Mouse (Mus musculus): ENCODE measurements around the gene D17H6S53E. TPM values are rescaled to one million over a fixed set of nuclear protein-coding genes. Genes with fewer than 3 reads are reported as not detected.

Gene D17H6S53E
- polyA plus RNA-seq, 1 experiment from 2014 or later = 7.6 TPM

DNA sequence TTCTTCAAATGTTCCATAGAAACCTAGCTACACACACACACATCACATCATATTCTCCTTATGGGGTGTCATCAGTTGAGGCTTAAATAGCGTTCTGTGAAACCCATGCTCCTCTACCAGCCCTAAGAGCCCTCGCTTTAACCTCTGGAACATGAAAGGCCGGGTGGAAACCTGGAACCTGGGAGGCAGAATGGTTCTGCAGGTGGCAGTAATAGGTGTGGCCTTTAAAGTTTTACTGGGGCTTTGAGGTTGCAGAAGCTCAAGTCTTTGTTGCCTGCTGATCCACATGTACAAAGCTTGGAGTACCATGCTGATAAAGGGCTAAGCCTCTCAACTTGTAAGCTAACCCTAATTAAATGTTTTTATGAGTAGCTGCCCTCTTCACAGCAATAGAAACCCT is 21.2 kb downstream of the D17H6S53E start:
- WGBS = 50% methylated on average over 3 of the region's 3 CpGs
- Histone ChIP-seq H3K36me3 (ENCODE audit: insufficient read depth) (peaks cover 100% of the 10 kb centered on the region), H3K4me3 (ENCODE audit: low read depth, low read length) (no peak overlapping the region), H3K9ac (no peak overlapping the region), H3K4me1 (ENCODE audit: insufficient read depth) (no peaks in the 10 kb centered on the region), H3K9me3 (ENCODE audit: low read depth, low read length) (no peaks in the 10 kb centered on the region), H3K4me2 (no peak overlapping the region), H3K27ac (ENCODE audit: low read depth) (no peak overlapping the region), H3K27me3 (ENCODE audit: insufficient read depth, low read length) (no peaks in the 10 kb centered on the region)
- no peak for TF ChIP-seq CTCF (IDR thresholded peaks at IDR 0.05; ENCODE audit: low read depth)
- DNase-seq (peak; percentile 16), ATAC-seq (ENCODE audit: insufficient read depth) (no peak)

DNA sequence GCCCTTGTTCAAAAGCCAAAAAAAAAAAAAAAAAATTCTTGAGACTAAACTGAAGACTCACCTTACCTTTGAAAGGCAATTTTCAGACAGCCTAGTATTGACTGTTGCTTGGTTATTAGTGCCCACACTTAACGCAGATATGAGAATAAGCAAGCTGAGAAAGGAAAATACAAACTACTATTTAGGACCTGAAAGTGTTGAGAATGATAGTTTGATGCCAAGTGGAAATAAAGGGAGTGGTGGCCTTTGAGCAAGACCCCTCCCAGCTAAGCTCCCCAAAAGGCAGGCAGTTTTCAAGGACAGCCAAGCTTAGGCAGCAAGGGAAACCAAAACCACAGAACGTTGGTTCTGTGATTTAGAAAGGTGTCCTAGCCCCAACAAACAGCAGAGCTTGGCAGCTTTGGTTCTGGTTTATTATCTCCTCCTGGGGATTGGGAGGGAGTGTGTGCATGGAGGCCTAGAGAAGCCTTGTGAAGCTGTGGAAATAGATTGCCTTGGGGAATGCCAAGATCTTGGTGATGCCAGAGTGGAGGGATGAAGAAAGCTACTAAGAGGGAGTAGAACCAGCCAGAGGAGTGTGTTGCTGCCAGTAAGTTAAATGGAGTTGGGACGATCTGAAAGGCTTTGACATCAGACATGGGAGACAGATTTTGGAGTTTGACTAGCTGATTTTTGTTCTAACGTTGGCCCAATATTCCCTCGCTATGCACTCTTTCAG is 21.9 kb downstream of the D17H6S53E start:
- Histone ChIP-seq H3K36me3 (ENCODE audit: insufficient read depth) (peaks cover 100% of the 10 kb centered on the region), H3K4me3 (ENCODE audit: low read depth, low read length) (no peak overlapping the region), H3K4me1 (ENCODE audit: insufficient read depth) (no peaks in the 10 kb centered on the region), H3K9me3 (ENCODE audit: low read depth, low read length) (no peaks in the 10 kb centered on the region), H3K9ac (no peak overlapping the region), H3K4me2 (no peak overlapping the region), H3K27ac (ENCODE audit: low read depth) (peak overlapping the region; percentile 38; the same call in 1 of the 2 replicates), H3K27me3 (ENCODE audit: insufficient read depth, low read length) (no peaks in the 10 kb centered on the region)
- DNase-seq = peak; percentile 35
- TF ChIP-seq CTCF (IDR thresholded peaks at IDR 0.05; ENCODE audit: low read depth) = no peak
- ATAC-seq (ENCODE audit: insufficient read depth) = no peak
- WGBS = 66% methylated on average over 5 of the region's 5 CpGs

DNA sequence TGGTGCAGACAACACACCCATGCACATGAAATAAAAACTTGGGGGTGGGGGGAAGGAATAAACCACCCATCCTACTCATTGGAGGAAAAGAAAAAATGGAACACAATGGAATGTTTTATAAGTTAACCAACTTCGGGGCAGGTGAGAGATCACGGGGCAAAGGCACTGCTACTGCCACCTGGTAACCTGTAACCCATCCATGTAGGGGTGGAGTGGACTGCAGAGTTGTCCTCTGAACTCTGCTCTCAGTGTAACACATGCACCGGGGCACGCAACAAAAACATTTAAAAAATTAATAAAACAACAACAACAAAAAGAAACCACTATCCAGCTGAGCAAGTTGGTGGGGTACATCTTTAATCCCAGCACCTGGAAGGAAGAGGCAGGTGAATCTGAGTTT is 25.9 kb downstream of the D17H6S53E start:
- H3K27me3 ChIP-seq (ENCODE audit: insufficient read depth, low read length) = no peaks in the 10 kb centered on the region
- H3K9ac ChIP-seq = no peak overlapping the region
- peaks cover 100% of the 10 kb centered on the region for H3K36me3 ChIP-seq (ENCODE audit: insufficient read depth)
- ATAC-seq (ENCODE audit: insufficient read depth) = no peak
- TF ChIP-seq CTCF (IDR thresholded peaks at IDR 0.05; ENCODE audit: low read depth) = no peak
- no peak for DNase-seq
- H3K4me1 ChIP-seq (ENCODE audit: insufficient read depth) = no peaks in the 10 kb centered on the region
- no peak overlapping the region for H3K4me2 ChIP-seq
- no peak overlapping the region for H3K27ac ChIP-seq (ENCODE audit: low read depth)
- 93% methylated on average over 4 of the region's 4 CpGs for WGBS
- H3K9me3 ChIP-seq (ENCODE audit: low read depth, low read length) = no peaks in the 10 kb centered on the region
- no peak overlapping the region for H3K4me3 ChIP-seq (ENCODE audit: low read depth, low read length)

DNA sequence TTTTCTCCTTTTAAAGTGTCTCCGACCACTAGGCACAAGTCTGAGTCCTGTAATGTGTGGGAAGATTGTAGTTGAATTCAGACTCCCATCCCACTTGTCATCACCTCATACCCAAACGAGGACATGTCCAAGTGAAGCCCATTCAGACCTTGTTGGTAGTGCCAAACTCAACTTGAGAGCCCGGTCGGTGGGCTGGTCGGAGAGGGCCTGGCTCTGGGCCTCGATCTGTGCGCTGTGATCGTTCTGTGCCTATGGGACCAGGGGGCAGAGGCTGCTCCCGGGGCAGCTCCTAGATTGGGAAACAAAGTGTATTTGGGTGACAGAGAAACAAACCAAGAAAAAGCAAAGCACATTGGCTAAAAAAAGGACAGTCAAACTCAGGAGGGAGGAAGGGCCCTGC is 26.9 kb downstream of the D17H6S53E start:
- 84% methylated on average over 9 of the region's 9 CpGs for WGBS

DNA sequence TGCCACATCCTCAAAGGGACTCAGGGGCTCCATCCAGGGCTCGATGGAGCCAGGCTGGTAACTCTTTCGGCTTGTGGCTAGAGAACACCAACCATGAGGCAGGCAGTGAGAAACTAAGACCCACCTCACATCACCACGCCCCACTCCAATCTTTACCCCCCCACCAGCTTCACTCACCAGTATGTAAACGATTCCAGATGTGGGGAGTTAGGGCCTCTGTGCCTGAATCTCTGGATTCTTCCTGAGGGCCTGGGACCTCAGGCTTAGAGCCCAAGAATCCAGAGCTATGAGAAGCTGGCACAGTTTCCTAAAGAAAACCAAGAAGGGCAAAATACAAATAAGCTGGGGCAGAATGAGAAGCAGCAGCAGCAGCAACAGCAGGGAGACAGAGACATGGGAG is 27.8 kb downstream of the D17H6S53E start:
- H3K9me3 ChIP-seq (ENCODE audit: low read depth, low read length) = no peaks in the 10 kb centered on the region
- TF ChIP-seq CTCF (IDR thresholded peaks at IDR 0.05; ENCODE audit: low read depth) = no peak
- peaks cover 100% of the 10 kb centered on the region for H3K36me3 ChIP-seq (ENCODE audit: insufficient read depth)
- no peak for ATAC-seq (ENCODE audit: insufficient read depth)
- no peak overlapping the region for H3K4me2 ChIP-seq
- WGBS = 76% methylated on average over 4 of the region's 4 CpGs
- H3K4me1 ChIP-seq (ENCODE audit: insufficient read depth) = no peaks in the 10 kb centered on the region
- H3K27me3 ChIP-seq (ENCODE audit: insufficient read depth, low read length) = no peaks in the 10 kb centered on the region
- H3K4me3 ChIP-seq (ENCODE audit: low read depth, low read length) = no peak overlapping the region
- H3K27ac ChIP-seq (ENCODE audit: low read depth) = no peak overlapping the region
- no peak overlapping the region for H3K9ac ChIP-seq
- no peak for DNase-seq

More for the DNA sequence above, 26.9 kb downstream of the D17H6S53E start:
- Histone ChIP-seq H3K27me3 (ENCODE audit: insufficient read depth, low read length) (no peaks in the 10 kb centered on the region), H3K9ac (no peak overlapping the region), H3K4me1 (ENCODE audit: insufficient read depth) (no peaks in the 10 kb centered on the region), H3K4me3 (ENCODE audit: low read depth, low read length) (no peak overlapping the region), H3K4me2 (no peak overlapping the region), H3K36me3 (ENCODE audit: insufficient read depth) (peaks cover 100% of the 10 kb centered on the region), H3K9me3 (ENCODE audit: low read depth, low read length) (no peaks in the 10 kb centered on the region), H3K27ac (ENCODE audit: low read depth) (no peak overlapping the region)
- ATAC-seq (ENCODE audit: insufficient read depth) (no peak), DNase-seq (no peak)
- no peak for TF ChIP-seq CTCF (IDR thresholded peaks at IDR 0.05; ENCODE audit: low read depth)

DNA sequence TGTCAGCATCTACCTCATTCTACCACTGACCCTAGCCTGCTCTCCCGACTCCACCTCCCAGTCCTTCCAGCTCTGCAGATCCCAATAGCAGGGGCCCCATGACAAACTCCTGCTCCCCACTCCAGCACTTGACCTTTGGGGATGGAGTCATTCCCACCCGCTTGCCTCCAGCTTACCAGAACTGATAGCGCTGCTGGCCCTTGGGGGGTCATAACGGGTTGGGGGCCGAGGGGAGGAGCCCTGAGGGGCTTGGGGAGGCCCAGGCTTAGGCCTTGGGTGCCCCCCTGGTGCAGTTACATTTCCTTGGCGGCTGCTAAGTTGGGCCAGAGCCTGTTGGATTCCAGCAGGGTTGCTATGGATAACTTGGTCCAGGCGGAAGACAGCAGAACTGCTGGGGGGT is 28.4 kb downstream of the D17H6S53E start:
- TF ChIP-seq CTCF (IDR thresholded peaks at IDR 0.05; ENCODE audit: low read depth) = no peak
- DNase-seq = no peak
- ATAC-seq (ENCODE audit: insufficient read depth) = no peak
- Histone ChIP-seq H3K4me1 (ENCODE audit: insufficient read depth) (no peaks in the 10 kb centered on the region), H3K27ac (ENCODE audit: low read depth) (no peak overlapping the region), H3K9ac (no peak overlapping the region), H3K9me3 (ENCODE audit: low read depth, low read length) (no peaks in the 10 kb centered on the region), H3K4me2 (no peak overlapping the region), H3K36me3 (ENCODE audit: insufficient read depth) (peaks cover 100% of the 10 kb centered on the region), H3K4me3 (ENCODE audit: low read depth, low read length) (no peak overlapping the region), H3K27me3 (ENCODE audit: insufficient read depth, low read length) (no peaks in the 10 kb centered on the region)
- 83% methylated on average over 7 of the region's 7 CpGs for WGBS

DNA sequence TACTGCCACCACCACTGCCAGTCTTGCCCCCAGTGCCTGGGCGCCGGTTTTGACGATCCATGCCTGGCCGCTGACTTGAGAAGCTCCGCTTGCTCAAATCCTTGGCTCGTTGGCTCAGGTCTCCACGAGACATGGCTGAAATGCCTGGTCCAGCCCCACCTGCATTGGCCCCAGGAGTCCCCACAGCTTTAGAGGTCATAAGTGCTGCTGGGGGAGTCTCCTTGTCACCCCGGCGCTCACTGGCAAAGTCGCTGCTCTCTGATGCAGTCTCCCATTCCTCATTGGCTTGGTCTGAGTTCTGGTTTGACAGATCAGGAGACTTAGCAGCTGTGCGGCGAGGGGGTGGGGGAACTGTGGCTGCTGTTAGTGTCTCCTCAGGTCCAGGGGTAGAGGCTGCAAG is 29.3 kb downstream of the D17H6S53E start:
- DNase-seq (no peak), ATAC-seq (ENCODE audit: insufficient read depth) (no peak)
- peaks cover 100% of the 10 kb centered on the region for H3K36me3 ChIP-seq (ENCODE audit: insufficient read depth)
- WGBS = 87% methylated on average over 12 of the region's 12 CpGs
- H3K4me2 ChIP-seq = no peak overlapping the region
- no peak overlapping the region for H3K9ac ChIP-seq
- no peaks in the 10 kb centered on the region for H3K27me3 ChIP-seq (ENCODE audit: insufficient read depth, low read length)
- TF ChIP-seq CTCF (IDR thresholded peaks at IDR 0.05; ENCODE audit: low read depth) = no peak
- no peaks in the 10 kb centered on the region for H3K9me3 ChIP-seq (ENCODE audit: low read depth, low read length)
- H3K4me3 ChIP-seq (ENCODE audit: low read depth, low read length) = no peak overlapping the region
- H3K27ac ChIP-seq (ENCODE audit: low read depth) = no peak overlapping the region
- no peaks in the 10 kb centered on the region for H3K4me1 ChIP-seq (ENCODE audit: insufficient read depth)
